Mouse (Mus musculus) embryonic facial prominence, embryonic 11.5 days (tissue): ENCODE results near the gene Poldip2. TPM values are rescaled to one million over a fixed set of nuclear protein-coding genes. Genes with fewer than 3 reads are reported as not detected.
"Not testable (repeated sequence)": the region's sequence is repeated elsewhere in the genome, so short reads cannot be mapped to it uniquely, and the experiment has no call there.

Experiments used
- ATAC-seq: fragments of 200-750 bp; cut with Nextera tagmentation; replicated peaks from 2 replicates; pipeline ENCODE4 v1.8.0; 2017; ENCODE audit warnings: low read depth; ENCODE audit not compliant: insufficient number of reproducible peaks, low FRiP score, low TSS enrichment
- DNase-seq: peaks from one replicate; pipeline ENCODE4 v3.0.0-alpha.2; 2015; ENCODE audit warnings: low spot score
- H3K27ac ChIP-seq: fragments of 300-500 bp; sonication (generic); replicated peaks from 2 replicates; pipeline ENCODE4 v1.5.1; 2014; ENCODE audit warnings: mild to moderate bottlenecking, low read depth, low read length, control low read depth
- H3K27me3 ChIP-seq: fragments of 300-500 bp; sonication (generic); 2 replicates; pipeline ENCODE4 v1.6.1; 2014; ENCODE audit warnings: mild to moderate bottlenecking, low read length, moderate library complexity, mixed read lengths; ENCODE audit not compliant: control insufficient read depth, insufficient read depth
- H3K36me3 ChIP-seq: fragments of 300-500 bp; sonication (generic); replicated peaks from 2 replicates; pipeline ENCODE4 v1.6.1; 2014; ENCODE audit warnings: low read depth, mild to moderate bottlenecking, low read length, moderate library complexity, mixed read lengths; ENCODE audit not compliant: control insufficient read depth, insufficient read depth
- H3K4me1 ChIP-seq: fragments of 300-500 bp; sonication (generic); 2 replicates; pipeline ENCODE4 v1.6.1; 2014; ENCODE audit warnings: low read length, mixed read lengths; ENCODE audit not compliant: control insufficient read depth, insufficient read depth
- H3K4me2 ChIP-seq: fragments of 300-500 bp; sonication (generic); 2 replicates; pipeline ENCODE4 v1.6.1; 2014; ENCODE audit warnings: low read depth, mild to moderate bottlenecking, control low read depth, low read length, moderate library complexity
- H3K4me3 ChIP-seq: fragments of 300-500 bp; sonication (generic); 2 replicates; pipeline ENCODE4 v1.5.1; 2014; ENCODE audit warnings: low read depth, low read length, control low read depth
- H3K9ac ChIP-seq: fragments of 300-500 bp; sonication (generic); replicated peaks from 2 replicates; pipeline ENCODE4 v1.6.1; 2014; ENCODE audit warnings: mild to moderate bottlenecking, control low read depth, low read length
- H3K9me3 ChIP-seq: fragments of 300-500 bp; sonication (generic); replicated peaks from 2 replicates; pipeline ENCODE4 v1.6.1; 2016; ENCODE audit warnings: mild to moderate bottlenecking, low read length, inconsistent platforms, mixed read lengths; ENCODE audit not compliant: control insufficient read depth
- WGBS: fragments of 180-500 bp; shearing (Covaris S2); extraction: QIAGEN DNeasy Blood & Tissue Kit; methylation state at CpG from one replicate; pipeline ENCODE4 v1.1.7; 2014; 5-methylcytosine and 5-hydroxymethylcytosine counted together
- polyA plus RNA-seq: library from polyadenylated mRNA; unstranded; fragments of >200 nt; fragmentation: Nextera tagmentation; extraction: Ambion mirVana; gene quantifications from 2 replicates; pipeline ENCODE4 v1.2.1, GENCODE M21; 2014

The Poldip2 gene
- polyA plus RNA-seq, 1 experiment from 2014 or later, result 159 TPM

DNA sequence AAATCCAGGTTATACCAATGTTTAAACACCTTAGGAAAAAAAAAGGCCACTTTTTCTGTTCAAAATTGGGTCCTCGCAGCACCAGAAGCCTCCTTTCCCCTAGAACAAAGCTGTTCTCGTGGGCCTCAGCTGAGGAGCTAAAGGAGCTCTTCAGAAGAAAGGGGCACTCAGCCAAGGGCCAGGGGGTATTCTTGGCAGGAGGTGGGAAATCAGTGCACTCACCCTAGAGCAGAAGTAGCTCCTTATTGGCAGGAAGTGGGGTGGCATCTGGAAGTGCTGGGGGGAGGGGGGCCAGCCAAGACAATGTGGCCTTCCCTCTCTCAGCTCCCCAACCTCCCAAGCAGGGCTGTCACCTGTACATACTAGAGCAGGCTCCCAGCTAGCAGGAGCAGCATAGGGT, 12.8 kb downstream of the Poldip2 start:
- no peak overlapping the region for H3K4me2 ChIP-seq
- no peak overlapping the region for H3K9ac ChIP-seq
- WGBS, result 90% methylated on average over 2 of the region's 2 CpGs
- peaks cover 23% of the 10 kb centered on the region for H3K36me3 ChIP-seq
- DNase-seq (no peak), ATAC-seq (no peak)
- H3K4me1 ChIP-seq, result no peaks in the 10 kb centered on the region
- no peaks in the 10 kb centered on the region for H3K9me3 ChIP-seq
- H3K27me3 ChIP-seq, result no peaks in the 10 kb centered on the region
- no peak overlapping the region for H3K27ac ChIP-seq
- H3K4me3 ChIP-seq, result no peak overlapping the region

DNA sequence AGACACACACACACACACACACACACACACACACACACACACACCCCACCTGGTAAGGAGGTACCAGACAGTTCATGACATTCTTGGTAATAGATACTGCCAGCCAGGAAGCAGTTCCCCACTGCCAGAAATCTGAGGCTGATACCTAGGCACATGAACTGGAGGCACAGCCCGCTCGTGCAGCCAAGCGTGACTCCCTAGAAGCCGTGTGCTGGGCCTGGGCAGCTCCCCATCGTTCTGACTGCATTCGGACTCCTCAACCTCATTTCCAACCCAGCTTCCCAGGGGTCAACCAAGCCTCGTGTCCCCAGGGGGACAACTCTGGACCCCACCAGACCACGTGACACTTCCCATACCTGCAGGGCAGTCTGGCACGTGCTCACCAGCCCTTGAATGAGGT, 16.7 kb downstream of the Poldip2 start:
- ATAC-seq, result no peak
- 87% methylated on average over 9 of the region's 9 CpGs for WGBS
- Histone ChIP-seq H3K4me2 (no peak overlapping the region), H3K27ac (no peak overlapping the region), H3K27me3 (no peaks in the 10 kb centered on the region), H3K36me3 (peaks cover 17% of the 10 kb centered on the region), H3K9me3 (no peaks in the 10 kb centered on the region), H3K9ac (no peak overlapping the region), H3K4me1 (no peaks in the 10 kb centered on the region), H3K4me3 (no peak overlapping the region)
- no peak for DNase-seq

DNA sequence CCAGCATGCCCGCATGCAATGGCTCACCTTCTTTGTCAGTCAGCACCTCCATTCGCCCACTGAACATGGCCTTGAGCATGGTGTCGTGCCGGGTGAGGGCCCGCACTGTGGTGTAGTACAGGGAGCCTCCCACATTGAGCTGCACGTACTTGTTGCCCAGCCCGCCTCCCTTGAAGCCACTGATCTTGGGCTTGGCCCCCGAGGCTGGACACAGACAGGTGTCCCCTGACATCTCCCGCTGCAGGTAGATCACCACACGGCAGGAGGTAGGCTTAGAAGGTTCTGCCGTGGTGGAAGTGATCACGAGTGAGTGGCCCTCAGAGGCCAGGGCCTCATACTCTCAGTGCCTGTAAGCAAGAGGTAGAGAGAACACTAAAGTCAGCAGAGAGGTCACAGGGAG, 18.0 kb downstream of the Poldip2 start:
- H3K36me3 ChIP-seq, result peaks cover 15% of the 10 kb centered on the region

DNA sequence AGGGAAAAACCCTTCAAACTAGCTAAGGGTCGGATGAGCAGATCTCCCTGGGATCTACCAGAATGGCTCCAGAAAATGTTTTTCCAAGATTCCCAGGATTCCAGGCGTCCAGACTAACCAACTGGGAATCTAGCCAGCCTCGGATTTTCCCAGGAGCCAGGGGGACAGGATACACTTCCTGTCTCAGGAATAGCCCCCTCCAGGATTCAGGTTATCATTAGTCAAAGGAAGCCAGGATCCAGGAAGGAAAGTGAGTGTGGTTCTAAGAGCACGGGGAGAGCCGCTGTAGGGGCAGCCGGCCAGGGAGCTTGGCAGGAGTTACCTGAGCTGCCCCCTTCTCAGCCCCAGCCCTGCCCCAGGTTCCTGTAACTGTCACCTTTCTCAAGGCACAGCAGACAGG, 19.1 kb downstream of the Poldip2 start:
- Histone ChIP-seq H3K9ac (no peak overlapping the region), H3K27me3 (no peaks in the 10 kb centered on the region), H3K4me3 (no peak overlapping the region), H3K27ac (no peak overlapping the region), H3K36me3 (peaks cover 5% of the 10 kb centered on the region), H3K4me2 (no peak overlapping the region), H3K4me1 (no peaks in the 10 kb centered on the region), H3K9me3 (no peaks in the 10 kb centered on the region)
- ATAC-seq (no peak), DNase-seq (no peak)
- 71% methylated on average over 6 of the region's 6 CpGs for WGBS

More for the DNA sequence above, 18.0 kb downstream of the Poldip2 start:
- H3K9me3 ChIP-seq, result no peaks in the 10 kb centered on the region
- no peaks in the 10 kb centered on the region for H3K4me1 ChIP-seq
- H3K27ac ChIP-seq, result no peak overlapping the region
- no peak overlapping the region for H3K9ac ChIP-seq
- 88% methylated on average over 12 of the region's 12 CpGs for WGBS
- no peak overlapping the region for H3K4me3 ChIP-seq
- no peak for ATAC-seq
- no peak for DNase-seq
- no peaks in the 10 kb centered on the region for H3K27me3 ChIP-seq
- no peak overlapping the region for H3K4me2 ChIP-seq

DNA sequence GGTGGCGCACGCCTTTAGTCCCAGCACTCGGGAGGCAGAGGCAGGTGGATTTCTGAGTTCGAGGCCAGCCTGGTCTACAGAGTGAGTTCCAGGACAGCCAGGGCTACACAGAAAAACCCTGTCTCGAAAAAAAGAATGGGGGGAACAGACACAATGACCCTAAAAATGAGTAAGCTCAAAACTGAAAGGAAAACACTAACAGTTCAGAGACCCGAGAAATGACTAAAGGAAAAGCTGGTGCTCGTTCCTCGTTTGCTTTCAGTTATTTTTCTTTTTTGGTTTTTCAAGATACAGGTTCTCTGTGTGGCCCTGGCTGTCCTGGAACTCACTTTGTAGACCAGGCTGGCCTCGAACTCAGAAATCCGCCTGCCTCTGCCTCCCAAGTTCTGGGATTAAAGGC, 19.5 kb downstream of the Poldip2 start:
- H3K9ac ChIP-seq, H3K4me2 ChIP-seq, H3K27me3 ChIP-seq, H3K9me3 ChIP-seq, DNase-seq, ATAC-seq, H3K27ac ChIP-seq, H3K4me3 ChIP-seq, H3K36me3 ChIP-seq, H3K4me1 ChIP-seq: not testable (repeated sequence)
- WGBS, result 96% methylated on average over 10 of the region's 10 CpGs

DNA sequence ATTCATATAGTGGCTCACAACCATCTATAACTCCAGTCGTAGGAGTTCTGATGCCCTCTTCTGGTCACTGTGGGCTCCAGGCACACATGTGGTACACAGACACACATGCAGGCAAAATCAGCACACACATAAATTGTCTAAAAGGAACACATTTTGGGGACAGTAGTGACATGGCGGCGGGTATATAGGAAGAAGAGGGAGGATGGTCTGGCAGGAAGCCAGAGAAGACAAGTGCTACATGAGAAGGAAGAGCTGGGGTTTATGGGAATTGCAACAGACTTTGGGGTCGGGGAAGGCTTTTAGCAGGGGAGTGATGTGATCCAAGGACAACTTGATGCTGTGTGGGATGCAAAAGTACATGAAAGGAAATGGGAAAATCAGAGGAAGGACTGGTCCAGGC, 22.5 kb downstream of the Poldip2 start:
- WGBS, result 93% methylated on average over 4 of the region's 4 CpGs
- Histone ChIP-seq H3K27ac (no peak overlapping the region), H3K9me3 (no peaks in the 10 kb centered on the region), H3K4me3 (no peak overlapping the region), H3K4me2 (no peak overlapping the region), H3K9ac (no peak overlapping the region), H3K4me1 (no peaks in the 10 kb centered on the region; the same call in 1 of the 2 replicates), H3K36me3 (no peaks in the 10 kb centered on the region; the same call in 1 of the 2 replicates), H3K27me3 (no peaks in the 10 kb centered on the region)
- no peak for ATAC-seq
- DNase-seq, result no peak

DNA sequence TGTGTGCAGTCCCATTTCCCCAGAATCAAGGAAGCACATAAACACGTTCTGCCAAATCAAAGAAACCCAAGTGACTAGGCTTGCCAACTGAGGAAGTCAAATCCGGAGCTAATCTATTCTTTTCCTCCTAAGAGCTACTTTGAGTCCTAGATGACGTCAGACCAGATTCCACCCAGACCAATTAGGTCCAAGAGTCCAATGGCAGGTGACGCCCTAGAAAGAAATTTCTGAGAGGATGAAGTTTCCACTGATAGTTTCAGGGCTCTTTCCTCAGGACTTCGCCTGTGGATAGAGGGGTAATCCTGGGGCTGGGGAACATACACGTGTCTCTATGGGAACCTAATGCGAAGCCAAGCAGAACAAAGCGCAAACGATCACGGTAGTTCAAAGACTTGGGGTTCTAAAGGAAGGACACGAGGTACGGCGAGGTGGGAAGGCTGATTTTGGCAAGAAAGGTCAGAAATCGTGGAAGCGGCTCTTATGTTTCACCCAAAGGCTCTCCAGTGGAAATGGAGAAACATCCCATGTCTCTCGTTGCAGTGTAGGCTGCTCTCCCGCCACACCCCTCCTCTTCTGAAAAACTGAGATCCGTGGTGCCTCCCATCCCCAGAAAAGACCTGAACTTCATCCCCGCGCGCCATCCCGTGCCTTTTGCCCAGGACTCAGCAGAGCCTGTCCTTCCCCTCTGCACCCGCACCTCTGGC, 23.5 kb downstream of the Poldip2 start:
- H3K4me3 ChIP-seq, result peak overlapping the region; percentile 83
- ATAC-seq (no peak; the same call in 1 of the 2 replicates), DNase-seq (peak; percentile 75)
- H3K9me3 ChIP-seq, result no peaks in the 10 kb centered on the region
- no peaks in the 10 kb centered on the region for H3K36me3 ChIP-seq
- H3K4me1 ChIP-seq, result no peaks in the 10 kb centered on the region; the same call in 1 of the 2 replicates
- H3K27ac ChIP-seq, result peak overlapping the region; percentile 75
- peak overlapping the region; percentile 87 for H3K9ac ChIP-seq
- under 1% methylated on average over 23 of the region's 23 CpGs for WGBS
- no peaks in the 10 kb centered on the region for H3K27me3 ChIP-seq
- peak overlapping the region; percentile 64 for H3K4me2 ChIP-seq

DNA sequence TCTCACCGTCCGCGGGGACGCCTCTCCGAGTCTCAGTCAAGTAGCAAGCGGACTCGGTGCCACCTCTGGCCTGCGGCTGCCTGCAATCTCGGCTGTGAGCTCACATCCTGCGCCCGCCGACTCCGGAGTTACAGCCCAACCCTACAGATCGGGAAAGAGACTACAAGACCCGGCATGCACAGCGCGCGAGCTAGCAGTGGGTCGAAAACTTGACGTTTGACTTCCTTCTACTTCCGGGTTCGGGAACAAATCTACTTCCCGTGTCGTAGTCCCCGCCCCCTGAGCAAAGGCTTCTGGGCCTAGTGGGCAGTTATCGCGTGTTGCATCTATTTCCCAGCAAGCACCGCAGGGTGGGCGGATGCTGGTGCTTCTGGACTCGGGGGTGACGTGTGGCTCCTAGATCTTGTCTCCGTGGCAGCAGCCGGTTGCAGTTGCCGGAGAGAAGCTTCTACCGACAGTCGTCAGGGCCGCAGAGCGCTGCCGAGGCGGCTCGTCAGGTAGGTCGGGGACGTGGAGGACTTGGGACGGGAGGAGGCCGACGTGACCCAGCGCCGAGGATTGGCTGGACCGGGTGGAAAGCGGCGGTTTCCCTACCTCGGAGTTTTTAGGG, 24.2 kb downstream of the Poldip2 start, which contains the start of the genes Tnfaip1 and Ift20:
Tnfaip1 (minus strand) TSS at position 253 of the 610 bp plus-strand sequence.
Ift20 (plus strand) TSS at position 282 of the 610 bp plus-strand sequence.
- peak within 1 kb of the TSS; percentile 75 for H3K4me2 ChIP-seq
- peak within 1 kb of the TSS; percentile 75 for H3K27ac ChIP-seq
- WGBS, result under 1% methylated on average over 52 of the region's 52 CpGs
- H3K4me3 ChIP-seq, result peak within 1 kb of the TSS; percentile 83
- H3K36me3 ChIP-seq, result no peaks in the 10 kb centered on the region
- H3K27me3 ChIP-seq, result no peaks in the 10 kb centered on the region
- no peaks in the 10 kb centered on the region; the same call in 1 of the 2 replicates for H3K4me1 ChIP-seq
- peak; percentile 99 for DNase-seq
- H3K9ac ChIP-seq, result peak within 1 kb of the TSS; percentile 87
- no peaks in the 10 kb centered on the region for H3K9me3 ChIP-seq
- ATAC-seq, result peak; percentile 98
